Mouse (Mus musculus) intestine, embryonic 15.5 days (tissue): ENCODE measurements at regions not wholly inside any gene's neighbourhood (a gene's known extent, or its start where the extent isn't known, plus 50 kb on each side); places are given as distances from the start of the nearest gene placed in this dataset.

Experiments used
- ATAC-seq: fragments of 200-750 bp; cut with Nextera tagmentation; 2 replicates; pipeline ENCODE4 v1.8.0; 2017; ENCODE audit warnings: moderate TSS enrichment, moderate library complexity
- H3K27ac ChIP-seq: fragments of 300-500 bp; sonication (generic); 2 replicates; pipeline ENCODE4 v1.5.1; 2015; ENCODE audit warnings: mild to moderate bottlenecking, inconsistent platforms
- H3K27me3 ChIP-seq: fragments of 300-500 bp; sonication (generic); replicated peaks from 2 replicates; pipeline ENCODE4 v1.6.1; 2015; ENCODE audit warnings: inconsistent platforms
- H3K36me3 ChIP-seq: fragments of 300-500 bp; sonication (generic); 2 replicates; pipeline ENCODE4 v1.6.1; 2015; ENCODE audit warnings: inconsistent platforms
- H3K4me1 ChIP-seq: fragments of 300-500 bp; sonication (generic); replicated peaks from 2 replicates; pipeline ENCODE4 v1.6.1; 2015; ENCODE audit warnings: inconsistent platforms
- H3K4me2 ChIP-seq: fragments of 300-500 bp; sonication (generic); replicated peaks from 2 replicates; pipeline ENCODE4 v1.6.1; 2015; ENCODE audit warnings: mild to moderate bottlenecking, inconsistent platforms
- H3K4me3 ChIP-seq: fragments of 300-500 bp; sonication (generic); replicated peaks from 2 replicates; pipeline ENCODE4 v1.5.1; 2015; ENCODE audit warnings: inconsistent platforms
- H3K9ac ChIP-seq: fragments of 300-500 bp; sonication (generic); 2 replicates; pipeline ENCODE4 v1.6.1; 2015; ENCODE audit warnings: inconsistent platforms
- H3K9me3 ChIP-seq: fragments of 300-500 bp; sonication (generic); 2 replicates; pipeline ENCODE4 v1.6.1; 2016; ENCODE audit warnings: inconsistent platforms
- WGBS: fragments of 180-500 bp; shearing (Covaris S2); methylation state at CpG from one replicate; pipeline ENCODE4 v1.1.7; 2015; 5-methylcytosine and 5-hydroxymethylcytosine counted together

- Histone ChIP-seq H3K4me3 (no peak overlapping the region), H3K27me3 (no peaks in the 10 kb centered on the region), H3K9ac (no peak overlapping the region), H3K27ac (no peak overlapping the region), H3K4me2 (no peak overlapping the region), H3K9me3 (no peaks in the 10 kb centered on the region), H3K4me1 (no peaks in the 10 kb centered on the region), H3K36me3 (no peaks in the 10 kb centered on the region)
- 88% methylated on average over 10 of the region's 10 CpGs for WGBS
- ATAC-seq, result no peak
Observed at GRCm38 (mm10) chr8:10830835-10831234, 177.4 kb downstream of the Irs2 start.

GRCm38 (mm10) chr8:10828580-10828979 lies 179.7 kb downstream of the Irs2 start:
- H3K9ac ChIP-seq, result no peak overlapping the region
- no peak overlapping the region for H3K4me2 ChIP-seq
- H3K36me3 ChIP-seq, result no peaks in the 10 kb centered on the region
- no peak for ATAC-seq
- H3K4me1 ChIP-seq, result no peaks in the 10 kb centered on the region
- H3K4me3 ChIP-seq, result no peak overlapping the region
- 36% methylated on average over 9 of the region's 9 CpGs for WGBS
- no peak overlapping the region for H3K27ac ChIP-seq
- no peaks in the 10 kb centered on the region for H3K9me3 ChIP-seq
- H3K27me3 ChIP-seq, result no peaks in the 10 kb centered on the region

GRCm38 (mm10) chr8:10827560-10827959 lies 180.7 kb downstream of the Irs2 start:
- Histone ChIP-seq H3K27me3 (no peaks in the 10 kb centered on the region), H3K27ac (no peak overlapping the region), H3K4me3 (no peak overlapping the region), H3K4me2 (no peak overlapping the region), H3K9ac (no peak overlapping the region), H3K4me1 (no peaks in the 10 kb centered on the region), H3K36me3 (no peaks in the 10 kb centered on the region), H3K9me3 (no peaks in the 10 kb centered on the region)
- WGBS, result 85% methylated on average over 6 of the region's 6 CpGs
- no peak for ATAC-seq

- no peak for ATAC-seq
- H3K4me3 ChIP-seq, result no peak overlapping the region
- H3K9me3 ChIP-seq, result no peaks in the 10 kb centered on the region
- H3K4me2 ChIP-seq, result no peak overlapping the region
- WGBS, result 53% methylated on average over 4 of the region's 4 CpGs
- no peak overlapping the region for H3K27ac ChIP-seq
- H3K36me3 ChIP-seq, result no peaks in the 10 kb centered on the region
- no peaks in the 10 kb centered on the region for H3K4me1 ChIP-seq
- H3K9ac ChIP-seq, result no peak overlapping the region
- no peaks in the 10 kb centered on the region for H3K27me3 ChIP-seq
Observed at GRCm38 (mm10) chr8:10825981-10826380, 182.3 kb downstream of the Irs2 start.

- 68% methylated on average over 10 of the region's 10 CpGs for WGBS
- Histone ChIP-seq H3K4me1 (no peaks in the 10 kb centered on the region), H3K36me3 (no peaks in the 10 kb centered on the region), H3K27me3 (no peaks in the 10 kb centered on the region), H3K27ac (no peak overlapping the region), H3K9me3 (no peaks in the 10 kb centered on the region), H3K4me2 (no peak overlapping the region), H3K9ac (no peak overlapping the region), H3K4me3 (no peak overlapping the region)
- no peak for ATAC-seq
Observed at GRCm38 (mm10) chr8:10825192-10825926, 182.9 kb downstream of the Irs2 start.

- Histone ChIP-seq H3K9ac (no peak overlapping the region), H3K27me3 (no peaks in the 10 kb centered on the region), H3K9me3 (no peaks in the 10 kb centered on the region), H3K4me2 (no peak overlapping the region), H3K4me1 (no peaks in the 10 kb centered on the region), H3K4me3 (no peak overlapping the region), H3K27ac (no peak overlapping the region), H3K36me3 (no peaks in the 10 kb centered on the region)
- 73% methylated on average over 2 of the region's 2 CpGs for WGBS
- no peak for ATAC-seq
Observed at GRCm38 (mm10) chr8:10821901-10822300, 186.4 kb downstream of the Irs2 start.

- ATAC-seq, result no peak
- no peak overlapping the region for H3K9ac ChIP-seq
- WGBS, result 88% methylated on average over 7 of the region's 7 CpGs
Observed at GRCm38 (mm10) chr8:10814499-10814898, 193.8 kb downstream of the Irs2 start.

GRCm38 (mm10) chr8:10812060-10812670 lies 196.1 kb downstream of the Irs2 start:
- 66% methylated on average over 10 of the region's 10 CpGs for WGBS
- no peak overlapping the region for H3K4me2 ChIP-seq

More at GRCm38 (mm10) chr8:10814499-10814898, 193.8 kb downstream of the Irs2 start:
- Histone ChIP-seq H3K4me2 (no peak overlapping the region), H3K9me3 (no peaks in the 10 kb centered on the region), H3K27me3 (no peaks in the 10 kb centered on the region), H3K36me3 (no peaks in the 10 kb centered on the region), H3K27ac (no peak overlapping the region), H3K4me3 (no peak overlapping the region), H3K4me1 (no peaks in the 10 kb centered on the region)

GRCm38 (mm10) chr8:10807040-10807439 lies 201.2 kb downstream of the Irs2 start:
- Histone ChIP-seq H3K9me3 (no peaks in the 10 kb centered on the region), H3K9ac (no peak overlapping the region), H3K36me3 (no peaks in the 10 kb centered on the region), H3K4me1 (peaks cover 4% of the 10 kb centered on the region; the same call in 1 of the 2 replicates), H3K4me2 (no peak overlapping the region), H3K4me3 (no peak overlapping the region), H3K27me3 (no peaks in the 10 kb centered on the region), H3K27ac (no peak overlapping the region)
- 80% methylated on average over 5 of the region's 5 CpGs for WGBS
- peak; percentile 67 for ATAC-seq

More at GRCm38 (mm10) chr8:10812060-10812670, 196.1 kb downstream of the Irs2 start:
- Histone ChIP-seq H3K9me3 (no peaks in the 10 kb centered on the region), H3K4me1 (no peaks in the 10 kb centered on the region), H3K27ac (no peak overlapping the region), H3K4me3 (no peak overlapping the region), H3K27me3 (no peaks in the 10 kb centered on the region), H3K36me3 (no peaks in the 10 kb centered on the region), H3K9ac (no peak overlapping the region)
- no peak for ATAC-seq

GRCm38 (mm10) chr8:10805405-10806151 lies 202.7 kb downstream of the Irs2 start:
- 16% methylated on average over 25 of the region's 25 CpGs for WGBS
- peak overlapping the region; percentile 45 for H3K4me2 ChIP-seq
- no peak overlapping the region for H3K27ac ChIP-seq
- H3K4me3 ChIP-seq, result no peak overlapping the region
- no peak overlapping the region for H3K9ac ChIP-seq
- H3K4me1 ChIP-seq, result peaks cover 6% of the 10 kb centered on the region; the same call in 1 of the 2 replicates
- H3K27me3 ChIP-seq, result no peaks in the 10 kb centered on the region
- H3K36me3 ChIP-seq, result no peaks in the 10 kb centered on the region
- ATAC-seq, result peak; percentile 59; the same call in 1 of the 2 replicates
- H3K9me3 ChIP-seq, result no peaks in the 10 kb centered on the region

GRCm38 (mm10) chr8:10804974-10805373 lies 203.3 kb downstream of the Irs2 start:
- no peak for ATAC-seq
- no peak overlapping the region for H3K4me2 ChIP-seq
- WGBS, result 71% methylated on average over 3 of the region's 3 CpGs
- no peaks in the 10 kb centered on the region for H3K27me3 ChIP-seq
- no peaks in the 10 kb centered on the region for H3K36me3 ChIP-seq
- H3K4me3 ChIP-seq, result no peak overlapping the region
- H3K27ac ChIP-seq, result no peak overlapping the region
- no peaks in the 10 kb centered on the region for H3K9me3 ChIP-seq
- H3K9ac ChIP-seq, result no peak overlapping the region
- peaks cover 6% of the 10 kb centered on the region; the same call in 1 of the 2 replicates for H3K4me1 ChIP-seq

- no peak for ATAC-seq
- H3K9me3 ChIP-seq, result no peaks in the 10 kb centered on the region
- no peaks in the 10 kb centered on the region for H3K27me3 ChIP-seq
Observed at GRCm38 (mm10) chr8:10802003-10802402, 206.3 kb downstream of the Irs2 start.

More at GRCm38 (mm10) chr8:10802003-10802402, 206.3 kb downstream of the Irs2 start:
- Histone ChIP-seq H3K27ac (no peak overlapping the region), H3K36me3 (no peaks in the 10 kb centered on the region), H3K4me2 (no peak overlapping the region), H3K9ac (no peak overlapping the region), H3K4me3 (no peak overlapping the region), H3K4me1 (peaks cover 6% of the 10 kb centered on the region; the same call in 1 of the 2 replicates)
